Mouse (Mus musculus): ENCODE results near the gene Scrn1. TPM values are rescaled to one million over a fixed set of nuclear protein-coding genes. Genes with fewer than 3 reads are reported as not detected.

Scrn1 gene
- 6.9 and 8.3 TPM in 2 replicates for polyA plus RNA-seq (2015; fragmentation: Nextera tagmentation; extraction: Ambion mirVana)

- peak; percentile 84 for ATAC-seq (ENCODE audit: insufficient read depth, low FRiP score)
- Histone ChIP-seq H3K9me3 (replicated peaks; ENCODE audit: control insufficient read depth, low read length) (no peaks in the 10 kb centered on the region), H3K4me3 (replicated peaks; ENCODE audit: low read length) (peak within 1 kb of the TSS; percentile 55), H3K4me1 (ENCODE audit: control insufficient read depth, insufficient read depth, low read length) (0 out of 2 replicates have a peak, but pooled peaks cover 4% of the 10 kb centered on the region), H3K27ac (ENCODE audit: low read length) (peak within 1 kb of the TSS; percentile 39; the same call in 1 of the 2 replicates), H3K4me2 (ENCODE audit: low read depth, low read length) (peak within 1 kb of the TSS; percentile 93), H3K27me3 (ENCODE audit: control insufficient read depth, insufficient read depth, low read length) (no peaks in the 10 kb centered on the region), H3K36me3 (ENCODE audit: control insufficient read depth, insufficient read depth, low read length) (no peaks in the 10 kb centered on the region), H3K9ac (ENCODE audit: low read length) (peak within 1 kb of the TSS; percentile 70)
- WGBS: 2% methylated on average over 60 of the region's 60 CpGs
Measured at GRCm38 (mm10) chr6:54565665-54566545, at the start of gene Scrn1. Gene Scrn1 (minus strand): TSS chr6:54566489.

GRCm38 (mm10) chr6:54606241-54606640 lies 40.0 kb upstream of the Scrn1 start:
- Histone ChIP-seq H3K4me3 (replicated peaks; ENCODE audit: low read length) (no peak overlapping the region), H3K4me2 (ENCODE audit: low read depth, low read length) (no peak overlapping the region), H3K9me3 (replicated peaks; ENCODE audit: control insufficient read depth, low read length) (peaks cover 7% of the 10 kb centered on the region; the same call in 1 of the 2 replicates), H3K27ac (ENCODE audit: low read length) (no peak overlapping the region), H3K27me3 (ENCODE audit: control insufficient read depth, insufficient read depth, low read length) (no peaks in the 10 kb centered on the region), H3K4me1 (ENCODE audit: control insufficient read depth, insufficient read depth, low read length) (no peaks in the 10 kb centered on the region), H3K9ac (ENCODE audit: low read length) (no peak overlapping the region), H3K36me3 (ENCODE audit: control insufficient read depth, insufficient read depth, low read length) (no peaks in the 10 kb centered on the region)
- 53% methylated on average over 4 of the region's 4 CpGs for WGBS
- no peak for ATAC-seq (ENCODE audit: insufficient read depth, low FRiP score)

GRCm38 (mm10) chr6:54604001-54604715 lies 37.9 kb upstream of the Scrn1 start:
- H3K27me3 ChIP-seq (ENCODE audit: control insufficient read depth, insufficient read depth, low read length): no peaks in the 10 kb centered on the region
- H3K4me2 ChIP-seq (ENCODE audit: low read depth, low read length): no peak overlapping the region
- H3K9me3 ChIP-seq (replicated peaks; ENCODE audit: control insufficient read depth, low read length): peaks cover 3% of the 10 kb centered on the region; the same call in 1 of the 2 replicates
- no peak overlapping the region for H3K9ac ChIP-seq (ENCODE audit: low read length)
- no peaks in the 10 kb centered on the region for H3K36me3 ChIP-seq (ENCODE audit: control insufficient read depth, insufficient read depth, low read length)
- no peaks in the 10 kb centered on the region for H3K4me1 ChIP-seq (ENCODE audit: control insufficient read depth, insufficient read depth, low read length)
- 97% methylated on average over 1 of the region's 1 CpGs for WGBS
- ATAC-seq (ENCODE audit: insufficient read depth, low FRiP score): no peak
- H3K4me3 ChIP-seq (replicated peaks; ENCODE audit: low read length): no peak overlapping the region
- H3K27ac ChIP-seq (ENCODE audit: low read length): no peak overlapping the region

GRCm38 (mm10) chr6:54602891-54603290 lies 36.6 kb upstream of the Scrn1 start:
- no peak for ATAC-seq (ENCODE audit: insufficient read depth, low FRiP score)
- H3K36me3 ChIP-seq (ENCODE audit: control insufficient read depth, insufficient read depth, low read length): no peaks in the 10 kb centered on the region
- no peak overlapping the region for H3K27ac ChIP-seq (ENCODE audit: low read length)
- no peak overlapping the region for H3K4me3 ChIP-seq (replicated peaks; ENCODE audit: low read length)
- no peak overlapping the region for H3K4me2 ChIP-seq (ENCODE audit: low read depth, low read length)
- H3K9ac ChIP-seq (ENCODE audit: low read length): no peak overlapping the region
- peaks cover 3% of the 10 kb centered on the region; the same call in 1 of the 2 replicates for H3K9me3 ChIP-seq (replicated peaks; ENCODE audit: control insufficient read depth, low read length)
- WGBS: 89% methylated on average over 2 of the region's 2 CpGs
- H3K27me3 ChIP-seq (ENCODE audit: control insufficient read depth, insufficient read depth, low read length): no peaks in the 10 kb centered on the region
- H3K4me1 ChIP-seq (ENCODE audit: control insufficient read depth, insufficient read depth, low read length): no peaks in the 10 kb centered on the region

GRCm38 (mm10) chr6:54600681-54601347 lies 34.5 kb upstream of the Scrn1 start:
- 60% methylated on average over 5 of the region's 5 CpGs for WGBS
- Histone ChIP-seq H3K27ac (ENCODE audit: low read length) (no peak overlapping the region), H3K4me3 (replicated peaks; ENCODE audit: low read length) (no peak overlapping the region), H3K4me2 (ENCODE audit: low read depth, low read length) (no peak overlapping the region), H3K36me3 (ENCODE audit: control insufficient read depth, insufficient read depth, low read length) (no peaks in the 10 kb centered on the region), H3K4me1 (ENCODE audit: control insufficient read depth, insufficient read depth, low read length) (peaks cover 8% of the 10 kb centered on the region; the same call in 1 of the 2 replicates), H3K9ac (ENCODE audit: low read length) (no peak overlapping the region), H3K9me3 (replicated peaks; ENCODE audit: control insufficient read depth, low read length) (peaks cover 3% of the 10 kb centered on the region; the same call in 1 of the 2 replicates), H3K27me3 (ENCODE audit: control insufficient read depth, insufficient read depth, low read length) (no peaks in the 10 kb centered on the region)
- ATAC-seq (ENCODE audit: insufficient read depth, low FRiP score): no peak

- Histone ChIP-seq H3K9ac (ENCODE audit: low read length) (no peak overlapping the region), H3K27me3 (ENCODE audit: control insufficient read depth, insufficient read depth, low read length) (no peaks in the 10 kb centered on the region), H3K27ac (ENCODE audit: low read length) (no peak overlapping the region), H3K4me3 (replicated peaks; ENCODE audit: low read length) (no peak overlapping the region), H3K36me3 (ENCODE audit: control insufficient read depth, insufficient read depth, low read length) (no peaks in the 10 kb centered on the region), H3K4me1 (ENCODE audit: control insufficient read depth, insufficient read depth, low read length) (peaks cover 10% of the 10 kb centered on the region; the same call in 1 of the 2 replicates), H3K9me3 (replicated peaks; ENCODE audit: control insufficient read depth, low read length) (no peaks in the 10 kb centered on the region), H3K4me2 (ENCODE audit: low read depth, low read length) (no peak overlapping the region)
- no peak for ATAC-seq (ENCODE audit: insufficient read depth, low FRiP score)
- 88% methylated on average over 3 of the region's 3 CpGs for WGBS
Measured at GRCm38 (mm10) chr6:54597711-54598110, 31.4 kb upstream of the Scrn1 start.

GRCm38 (mm10) chr6:54597208-54597607 lies 30.9 kb upstream of the Scrn1 start, which contains the start of gene Fkbp14:
Gene Fkbp14 (minus strand): TSS chr6:54597308.
- Histone ChIP-seq H3K27ac (ENCODE audit: low read length) (no peak within 1 kb of the TSS), H3K4me2 (ENCODE audit: low read depth, low read length) (peak within 1 kb of the TSS; percentile 79), H3K27me3 (ENCODE audit: control insufficient read depth, insufficient read depth, low read length) (no peaks in the 10 kb centered on the region), H3K4me3 (replicated peaks; ENCODE audit: low read length) (peak within 1 kb of the TSS; percentile 91; the same call in 1 of the 2 replicates), H3K36me3 (ENCODE audit: control insufficient read depth, insufficient read depth, low read length) (no peaks in the 10 kb centered on the region), H3K9ac (ENCODE audit: low read length) (no peak within 1 kb of the TSS), H3K4me1 (ENCODE audit: control insufficient read depth, insufficient read depth, low read length) (peaks cover 10% of the 10 kb centered on the region; the same call in 1 of the 2 replicates), H3K9me3 (replicated peaks; ENCODE audit: control insufficient read depth, low read length) (no peaks in the 10 kb centered on the region)
- no peak for ATAC-seq (ENCODE audit: insufficient read depth, low FRiP score)
- WGBS: 75% methylated on average over 4 of the region's 4 CpGs

GRCm38 (mm10) chr6:54595330-54595878 lies 29.1 kb upstream of the Scrn1 start:
- ATAC-seq (ENCODE audit: insufficient read depth, low FRiP score): peak; percentile 18; the same call in 1 of the 2 replicates
- under 1% methylated on average over 47 of the region's 48 CpGs for WGBS
- Histone ChIP-seq H3K4me2 (ENCODE audit: low read depth, low read length) (peak overlapping the region; percentile 79), H3K27ac (ENCODE audit: low read length) (peak overlapping the region; percentile 73), H3K4me1 (ENCODE audit: control insufficient read depth, insufficient read depth, low read length) (peaks cover 19% of the 10 kb centered on the region; the same call in 1 of the 2 replicates), H3K4me3 (replicated peaks; ENCODE audit: low read length) (peak overlapping the region; percentile 91), H3K36me3 (ENCODE audit: control insufficient read depth, insufficient read depth, low read length) (no peaks in the 10 kb centered on the region), H3K9me3 (replicated peaks; ENCODE audit: control insufficient read depth, low read length) (no peaks in the 10 kb centered on the region), H3K9ac (ENCODE audit: low read length) (peak overlapping the region; percentile 83), H3K27me3 (ENCODE audit: control insufficient read depth, insufficient read depth, low read length) (no peaks in the 10 kb centered on the region)
